Mouse (Mus musculus) brain, embryonic 18.5 days (tissue): Measurements from ENCODE around the gene Hmgn1.
A peak's percentile ranks its signal among the peaks of the same experiment; 100 is the strongest.
"Not testable (repeated sequence)": the region's sequence is repeated elsewhere in the genome, so short reads cannot be mapped to it uniquely, and the experiment has no call there.

Experiments
- DNase-seq: peaks from one replicate; pipeline ENCODE4 v3.0.0-alpha.2; 2012; ENCODE audit warnings: low read depth, low spot score

Gene Hmgn1

GRCm38 (mm10) chr16:96126684-96127171 lies 801 bp downstream of the Hmgn1 start:
- DNase-seq: no peak

DNA sequence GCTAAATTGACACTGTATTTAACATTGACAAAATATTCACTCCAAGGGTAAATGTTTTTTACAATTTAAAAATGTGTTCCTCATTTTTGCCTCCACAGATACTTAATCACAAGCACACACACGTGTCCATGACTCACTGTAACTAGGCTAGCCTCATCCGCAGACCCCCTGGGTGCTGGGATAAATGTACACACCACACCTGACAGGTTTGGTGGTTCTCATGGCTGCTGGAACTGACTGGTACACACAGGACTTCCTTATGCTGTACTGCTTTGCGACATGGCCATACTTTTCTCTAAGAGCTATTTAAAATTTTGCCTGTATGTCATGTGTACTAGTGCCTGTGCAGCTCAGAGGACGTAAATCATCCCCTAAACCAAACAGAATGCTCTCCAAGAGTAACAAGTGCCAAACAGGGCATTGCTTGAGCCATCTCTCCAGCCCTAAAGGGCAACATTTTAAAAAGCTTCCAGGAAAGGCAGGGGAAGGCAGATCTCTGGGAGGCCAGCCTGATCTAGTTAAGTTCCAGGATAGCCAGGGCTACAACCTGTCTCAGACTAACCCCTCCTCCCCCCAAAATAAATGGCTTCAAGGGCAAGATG lies 7.4 kb downstream of the Hmgn1 start:
- DNase-seq: no peak

- no peak for DNase-seq
Measured at GRCm38 (mm10) chr16:96114729-96115128, 12.8 kb downstream of the Hmgn1 start.

DNA sequence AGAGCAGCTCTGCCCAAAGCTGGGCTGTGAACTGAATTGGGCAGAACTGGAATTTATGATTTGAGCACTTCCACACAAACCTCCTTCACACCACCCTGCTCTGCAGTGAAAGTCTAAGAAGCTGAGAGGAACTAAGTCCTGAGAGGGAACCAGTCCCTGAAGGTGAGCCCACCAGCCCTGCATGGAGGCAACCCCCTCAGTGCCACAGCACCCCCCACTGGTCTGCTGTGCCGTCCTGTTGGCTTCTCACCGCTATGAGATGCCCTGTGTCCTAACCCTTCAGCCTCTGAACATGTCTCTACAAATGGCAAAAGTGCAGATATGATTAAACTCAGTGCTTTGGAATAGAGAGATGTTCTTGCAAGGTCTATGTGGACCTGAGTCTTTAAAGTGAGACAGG lies 14.8 kb downstream of the Hmgn1 start:
- DNase-seq: no peak

DNA sequence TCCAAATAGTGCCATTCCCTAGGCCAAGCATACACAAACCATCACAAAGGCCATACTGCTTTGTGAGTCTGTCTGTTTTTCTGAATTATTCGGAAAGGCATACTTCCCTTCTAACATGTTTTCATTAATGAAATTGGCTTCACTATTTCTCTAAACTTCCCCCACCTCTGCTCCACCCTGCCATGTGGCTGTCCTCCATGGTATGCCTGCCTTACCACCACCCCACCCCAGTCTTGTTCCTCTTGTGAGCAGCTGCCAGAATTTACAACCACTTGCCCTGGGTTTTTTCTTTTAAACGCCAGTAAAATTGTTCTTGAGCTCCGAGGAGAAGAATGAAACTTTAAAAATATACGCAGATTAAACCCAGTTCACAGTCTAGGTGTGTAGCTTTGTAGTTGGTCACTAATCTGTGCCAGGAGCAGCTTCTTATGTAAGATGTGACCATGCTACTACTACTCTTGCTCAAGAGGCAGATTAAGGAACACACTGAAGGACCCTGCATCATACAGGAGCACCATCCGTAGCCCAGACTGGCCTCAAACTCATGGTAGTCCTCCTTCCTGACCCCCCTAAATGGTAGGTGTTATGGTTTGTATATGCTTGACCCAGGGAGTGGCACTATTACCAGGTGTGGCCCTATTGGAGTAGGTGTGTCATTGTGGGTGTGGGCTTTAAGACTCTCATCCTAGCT lies 16.7 kb downstream of the Hmgn1 start:
- DNase-seq: no peak

DNA sequence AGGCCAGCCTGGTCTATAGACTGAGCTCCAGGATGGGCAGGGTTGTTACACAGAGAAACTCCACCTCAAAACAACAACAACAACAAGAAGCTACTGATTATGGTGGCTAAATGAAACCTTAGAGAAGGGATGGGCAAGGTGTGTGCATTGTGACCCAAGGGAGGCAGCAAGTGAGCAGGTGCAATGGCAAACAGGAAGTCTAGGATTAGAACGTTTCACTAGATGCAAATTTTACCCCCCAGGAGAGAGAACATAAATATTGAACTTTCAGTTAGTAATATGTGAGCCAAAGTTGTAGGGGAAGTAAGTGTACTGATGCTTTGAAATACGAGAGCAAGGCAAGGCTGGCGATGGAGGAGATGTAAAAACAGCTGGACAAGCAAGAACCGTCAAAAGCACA lies 17.9 kb downstream of the Hmgn1 start:
- no peak for DNase-seq

- no peak for DNase-seq
Measured at GRCm38 (mm10) chr16:96103036-96103435, 24.5 kb downstream of the Hmgn1 start.

GRCm38 (mm10) chr16:96097811-96098210 lies 29.7 kb downstream of the Hmgn1 start:
- DNase-seq: not testable (repeated sequence)

DNA sequence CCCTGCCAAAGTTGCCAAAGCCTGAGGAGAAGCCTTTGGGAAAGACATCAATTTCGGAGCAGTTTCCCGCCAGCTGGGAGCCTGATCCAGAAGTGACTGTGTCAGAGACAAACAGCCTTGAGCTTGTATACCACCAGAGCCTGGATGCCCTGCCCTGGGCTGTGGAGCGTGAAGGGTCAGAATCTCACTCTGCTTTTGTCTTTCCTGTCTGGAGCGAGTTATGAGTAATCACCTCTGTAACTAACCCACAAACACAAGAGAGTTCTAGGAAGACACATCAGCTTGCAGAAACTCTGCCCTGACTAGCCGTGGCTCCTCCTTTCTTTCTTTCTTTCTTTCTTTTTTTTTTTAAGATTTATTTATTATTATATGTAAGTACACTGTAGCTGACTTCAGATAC lies 31.6 kb downstream of the Hmgn1 start:
- no peak for DNase-seq

DNA sequence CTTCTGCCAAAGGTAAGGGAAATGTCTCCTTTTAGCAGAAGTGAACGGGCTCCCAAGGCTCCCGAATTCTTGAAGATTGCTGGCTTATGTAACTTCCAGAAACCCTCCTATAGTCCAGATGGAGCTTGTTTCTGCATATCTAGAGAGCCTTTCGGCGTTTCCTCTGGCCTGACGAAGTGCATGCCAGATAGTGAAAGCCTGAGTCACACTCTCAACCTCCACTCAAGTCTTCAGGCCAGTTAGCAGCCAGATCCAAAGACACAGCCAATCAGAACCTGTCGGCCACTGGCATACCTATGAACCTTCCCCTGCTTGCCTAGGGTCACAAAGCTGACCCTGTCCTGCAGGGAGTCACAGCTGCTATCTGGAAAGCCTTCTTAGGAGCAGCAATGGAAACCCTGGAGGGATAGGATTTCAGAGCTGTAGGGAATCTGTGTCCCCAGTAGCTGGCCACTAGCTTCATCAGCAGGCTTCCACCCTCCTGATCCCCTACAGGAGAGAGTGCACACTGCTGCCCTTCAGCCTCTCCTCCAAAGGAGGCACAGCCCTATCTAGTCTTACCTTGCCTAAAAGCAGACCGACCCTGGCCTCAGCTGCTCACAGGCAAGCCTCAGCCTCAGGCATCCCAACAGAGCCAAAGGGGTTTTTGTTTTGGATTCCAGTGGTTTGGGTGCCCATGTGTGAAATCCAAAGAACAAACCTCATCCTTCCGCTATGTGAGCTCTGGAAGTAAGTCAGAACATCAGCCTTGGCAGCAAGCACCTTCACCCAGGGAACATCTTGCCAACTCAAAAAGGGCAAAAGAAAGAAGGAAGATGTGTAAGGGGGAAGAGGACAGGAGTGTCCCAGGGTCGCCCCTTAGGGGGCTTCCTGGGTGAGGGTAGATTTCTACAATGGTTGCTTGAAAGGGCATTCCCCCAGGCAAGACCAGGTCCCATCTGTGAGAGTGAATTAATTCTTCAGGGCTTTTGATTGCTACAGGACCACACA lies 35.7 kb downstream of the Hmgn1 start:
- no peak for DNase-seq

DNA sequence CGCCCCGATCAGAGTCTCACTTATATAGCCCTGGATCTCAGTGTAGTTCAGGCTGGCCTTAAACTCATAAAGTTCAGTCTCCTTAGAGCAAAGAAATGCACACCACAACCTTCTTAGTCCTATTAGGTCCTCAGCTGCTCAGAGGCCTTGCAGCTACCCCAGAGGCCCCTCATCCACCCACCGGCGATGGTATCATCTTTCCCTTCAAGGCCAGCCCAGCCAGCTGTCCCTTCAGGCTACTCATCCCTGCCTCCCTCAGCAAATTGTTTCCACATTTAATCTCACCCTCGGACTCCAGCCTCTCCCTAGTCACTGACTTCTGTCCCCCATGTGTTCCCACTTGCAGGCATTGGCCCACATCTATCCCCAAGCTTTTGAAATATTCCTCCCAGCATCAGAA lies 39.4 kb downstream of the Hmgn1 start:
- DNase-seq: no peak

DNA sequence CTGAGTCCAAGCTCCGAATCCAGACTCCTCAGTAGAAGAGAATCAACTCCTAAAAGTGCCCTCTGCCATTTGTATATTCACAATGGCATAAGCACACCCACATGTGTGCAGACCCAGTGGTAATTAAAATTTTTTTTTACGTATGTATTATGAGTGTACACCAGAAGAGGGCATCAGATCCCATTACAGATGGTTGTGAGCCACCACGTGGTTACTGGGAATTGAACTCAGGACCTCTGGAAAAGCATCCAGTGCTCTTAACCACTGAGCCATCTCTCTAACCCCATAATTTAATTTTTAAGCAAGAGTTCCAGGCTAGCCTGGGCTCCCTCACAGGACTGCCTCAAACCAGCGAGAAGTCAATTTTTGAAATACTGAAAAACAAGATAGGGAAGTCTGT lies 40.1 kb downstream of the Hmgn1 start:
- no peak for DNase-seq

DNA sequence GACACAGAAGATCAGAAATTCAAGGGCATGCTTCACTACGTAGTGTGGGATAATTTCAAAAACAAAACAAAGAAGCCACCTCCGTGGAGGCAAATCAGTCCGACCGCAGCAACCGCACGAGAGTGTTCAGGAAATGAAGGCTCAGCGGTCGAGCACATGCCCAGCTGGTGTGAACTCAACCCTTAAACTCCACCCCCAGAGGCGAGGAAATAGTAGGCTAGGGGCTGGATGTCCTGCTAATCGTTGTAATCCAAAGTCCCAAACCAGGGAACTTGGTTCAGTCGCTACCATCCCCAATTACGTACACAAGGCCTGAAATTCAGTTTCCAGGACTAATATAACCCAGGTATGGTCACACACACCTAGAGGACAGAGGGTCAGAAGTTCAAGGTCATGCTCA lies 40.5 kb downstream of the Hmgn1 start:
- DNase-seq: no peak

GRCm38 (mm10) chr16:96085597-96085996 lies 41.9 kb downstream of the Hmgn1 start:
- no peak for DNase-seq

- no peak for DNase-seq
Measured at GRCm38 (mm10) chr16:96083179-96083646, 44.3 kb downstream of the Hmgn1 start.

DNA sequence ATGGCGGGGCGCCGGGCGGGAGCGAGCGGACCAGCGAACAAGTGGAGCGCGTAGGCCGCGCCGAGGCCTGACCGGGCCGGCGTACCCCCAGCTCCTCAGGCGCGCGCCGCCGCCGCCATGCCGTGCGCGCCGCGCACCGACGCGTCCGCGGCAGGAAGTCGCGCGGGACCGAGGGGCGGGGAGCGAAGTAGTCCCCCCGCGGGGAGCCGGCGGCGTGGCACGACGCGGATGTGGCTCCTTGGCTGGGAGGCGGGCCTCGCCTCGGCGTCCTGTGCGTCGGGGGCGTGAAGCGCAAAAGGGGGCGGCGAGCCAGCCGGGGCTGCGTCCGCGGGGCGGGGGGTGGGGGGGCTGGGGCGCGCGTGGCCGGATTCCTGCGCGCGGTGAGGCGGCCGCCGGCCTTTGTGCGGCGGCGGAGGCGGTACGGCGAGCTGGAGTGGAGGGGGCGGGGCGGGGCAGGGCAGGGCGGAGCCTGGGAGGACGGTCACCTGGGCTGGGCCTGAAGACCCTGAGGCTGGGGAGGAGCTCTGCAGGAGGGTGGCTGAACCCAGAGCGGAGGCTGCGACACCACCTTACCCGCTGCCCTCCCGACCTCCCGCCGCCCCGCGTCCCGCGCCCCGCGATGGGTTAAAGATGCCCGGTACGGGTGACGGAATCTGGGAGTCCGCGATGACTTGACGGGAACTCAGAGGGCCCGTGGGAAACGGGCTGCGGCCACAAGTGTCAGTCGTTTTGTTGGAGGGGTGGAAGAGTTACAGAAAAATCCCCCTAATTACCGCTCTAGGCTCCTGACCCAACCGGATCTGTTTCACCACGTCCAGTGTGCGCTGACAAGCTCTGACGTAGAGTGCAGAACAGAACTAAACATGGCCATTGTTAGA lies 45.0 kb downstream of the Hmgn1 start, which contains the start of gene Brwd1:
Brwd1 (minus strand) TSS at position 226 of the 878 bp plus-strand sequence.
- DNase-seq: peak; percentile 83

GRCm38 (mm10) chr16:96081742-96082241 lies 45.7 kb downstream of the Hmgn1 start:
- DNase-seq: peak; percentile 16

- peak; percentile 78 for DNase-seq
Measured at GRCm38 (mm10) chr16:96081331-96081730, 46.2 kb downstream of the Hmgn1 start.

DNA sequence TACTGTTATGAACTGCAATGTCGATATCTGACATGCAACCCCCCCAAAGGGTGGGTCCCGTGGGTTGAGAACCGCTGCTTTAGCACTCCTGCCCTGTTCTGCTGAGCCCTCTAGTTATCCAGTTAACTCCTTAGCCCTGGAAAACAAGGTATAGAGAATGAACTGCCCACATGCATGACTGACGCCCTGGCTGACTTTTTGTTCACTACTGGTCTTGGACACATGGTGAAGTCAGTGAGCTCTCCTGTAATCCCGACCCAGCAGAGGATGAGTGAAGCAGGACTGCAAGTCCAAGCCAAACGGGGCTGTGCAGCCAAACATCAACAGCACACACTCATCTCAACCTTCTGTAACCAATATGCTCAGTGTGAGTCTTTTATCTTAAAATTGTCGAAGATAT lies 47.0 kb downstream of the Hmgn1 start:
- DNase-seq: no peak
